Mouse (Mus musculus): ENCODE measurements around the gene Nfatc2. TPM values are rescaled to one million over a fixed set of nuclear protein-coding genes. Genes with fewer than 3 reads are reported as not detected.

Nfatc2 gene
- polyA plus RNA-seq, 1 experiment = 0.07 TPM

DNA sequence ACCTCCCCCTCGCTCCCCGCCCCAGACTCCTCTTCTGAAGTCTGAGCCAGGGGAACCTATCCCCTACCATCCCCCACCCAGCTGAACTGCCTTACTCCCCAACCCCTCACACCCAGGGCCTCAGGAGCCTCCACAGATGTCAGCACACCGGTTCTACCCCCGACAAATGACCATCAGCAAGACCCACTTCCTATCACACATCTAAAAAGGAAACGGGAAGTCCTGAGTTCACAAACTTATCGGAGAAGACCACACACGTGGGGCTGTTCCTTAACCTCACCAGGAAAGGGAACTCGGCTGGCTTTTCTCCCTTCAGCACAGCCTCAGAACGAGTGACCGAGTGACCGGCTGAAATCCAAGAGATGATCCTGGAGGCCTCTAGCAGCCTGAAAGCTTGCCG, 38.3 kb downstream of the Nfatc2 start:
- Histone ChIP-seq H3ac (ENCODE audit: control insufficient read depth, insufficient read length, low read depth) (no peak overlapping the region), H3K27me3 (ENCODE audit: control insufficient read depth, insufficient read depth, insufficient read length) (no peaks in the 10 kb centered on the region), H3K79me2 (ENCODE audit: control insufficient read depth, insufficient read depth) (no peaks in the 10 kb centered on the region), H3K4me3 (ENCODE audit: insufficient read depth, poor library complexity, severe bottlenecking) (no peak overlapping the region), H3K79me3 (ENCODE audit: low read depth) (no peaks in the 10 kb centered on the region), H3K36me3 (ENCODE audit: control insufficient read depth, insufficient read depth) (no peaks in the 10 kb centered on the region)
- TF ChIP-seq CEBPB (IDR thresholded peaks at IDR 0.05; ENCODE audit: low read depth) (no peak), USF1 (IDR thresholded peaks at IDR 0.05; ENCODE audit: low read depth) (no peak), CTCF (IDR thresholded peaks at IDR 0.05; ENCODE audit: control insufficient read depth, insufficient read depth, insufficient read length) (no peak), MYOG (IDR thresholded peaks at IDR 0.05; ENCODE audit: control insufficient read depth, extremely low read depth, insufficient read length) (no peak), FOSL1 (IDR thresholded peaks at IDR 0.05; ENCODE audit: insufficient read depth, low read length, poor library complexity, severe bottlenecking) (no peak), MAX (IDR thresholded peaks at IDR 0.05) (no peak), MYOD1 (IDR thresholded peaks at IDR 0.05; ENCODE audit: control insufficient read depth, insufficient read length, low read depth) (no peak)

DNA sequence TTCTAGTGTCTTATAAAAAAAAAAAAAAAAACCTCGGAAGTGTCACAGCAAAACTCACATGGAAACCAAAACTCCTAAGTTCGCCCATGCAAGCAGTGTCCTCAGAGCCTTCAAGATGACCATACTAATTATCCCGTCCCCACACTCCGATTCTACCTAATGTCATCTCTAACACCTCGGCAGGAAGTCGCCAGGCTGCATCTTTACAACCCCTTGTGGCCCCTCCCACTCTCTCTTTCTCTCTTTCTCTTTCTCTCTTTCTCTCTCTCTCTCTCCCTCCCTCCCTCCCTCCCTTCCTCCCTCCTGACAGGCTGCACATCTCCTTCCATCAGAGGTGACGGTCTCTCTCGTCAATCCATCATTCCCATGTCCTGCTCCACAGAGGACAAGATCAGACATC, 44.4 kb downstream of the Nfatc2 start:
- H3K36me3 ChIP-seq (ENCODE audit: control insufficient read depth, insufficient read depth) = no peaks in the 10 kb centered on the region
- TF ChIP-seq MYOD1 (IDR thresholded peaks at IDR 0.05; ENCODE audit: control insufficient read depth, insufficient read length, low read depth) (no peak), USF1 (IDR thresholded peaks at IDR 0.05; ENCODE audit: low read depth) (no peak), CTCF (IDR thresholded peaks at IDR 0.05; ENCODE audit: control insufficient read depth, insufficient read depth, insufficient read length) (no peak), MYOG (IDR thresholded peaks at IDR 0.05; ENCODE audit: control insufficient read depth, extremely low read depth, insufficient read length) (no peak), CEBPB (IDR thresholded peaks at IDR 0.05; ENCODE audit: low read depth) (no peak), FOSL1 (IDR thresholded peaks at IDR 0.05; ENCODE audit: insufficient read depth, low read length, poor library complexity, severe bottlenecking) (no peak), MAX (IDR thresholded peaks at IDR 0.05) (no peak)
- H3ac ChIP-seq (ENCODE audit: control insufficient read depth, insufficient read length, low read depth) = no peak overlapping the region
- H3K79me2 ChIP-seq (ENCODE audit: control insufficient read depth, insufficient read depth) = no peaks in the 10 kb centered on the region
- no peak overlapping the region for H3K4me3 ChIP-seq (ENCODE audit: insufficient read depth, poor library complexity, severe bottlenecking)
- H3K79me3 ChIP-seq (ENCODE audit: low read depth) = no peaks in the 10 kb centered on the region
- no peaks in the 10 kb centered on the region for H3K27me3 ChIP-seq (ENCODE audit: control insufficient read depth, insufficient read depth, insufficient read length)

DNA sequence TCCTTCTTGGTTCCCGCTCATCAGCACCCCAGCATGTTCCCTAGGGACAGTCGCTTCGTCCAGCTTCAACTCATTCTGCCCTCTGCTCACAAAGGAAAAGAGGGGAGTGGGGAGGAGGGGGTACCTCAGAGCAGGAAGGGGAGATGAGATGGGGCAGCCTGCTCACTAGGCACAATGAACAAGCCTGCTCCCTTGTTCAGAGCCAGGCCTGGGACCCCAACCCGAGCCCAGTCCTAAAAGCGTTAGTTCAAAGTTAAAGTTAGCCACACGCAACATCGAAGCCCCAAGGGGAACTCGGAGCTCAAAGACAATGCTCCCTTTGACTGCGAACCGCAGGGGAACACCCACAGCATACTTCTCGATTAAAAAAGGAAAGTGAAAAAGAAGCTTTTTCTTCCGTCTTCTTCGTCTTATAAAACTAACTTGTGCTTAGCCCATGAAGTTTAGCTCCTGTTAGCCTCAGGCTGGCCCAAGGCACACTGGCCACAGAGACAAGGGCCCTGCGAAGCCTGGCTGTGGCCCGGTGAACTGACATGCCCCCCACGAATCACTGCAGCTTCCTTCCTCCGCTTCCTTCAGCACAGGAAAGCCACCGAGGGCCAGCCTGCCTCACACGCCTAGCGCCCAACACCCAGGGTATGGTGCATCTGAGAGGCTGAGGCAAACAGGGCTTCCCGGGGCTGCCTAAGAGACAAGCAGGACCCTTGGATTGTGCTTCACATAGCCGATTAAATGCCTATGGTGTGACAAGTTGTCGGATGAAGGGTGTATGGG, 45.4 kb downstream of the Nfatc2 start:
- Histone ChIP-seq H3K36me3 (ENCODE audit: control insufficient read depth, insufficient read depth) (no peaks in the 10 kb centered on the region), H3K4me3 (ENCODE audit: insufficient read depth, poor library complexity, severe bottlenecking) (no peak overlapping the region), H3K79me2 (ENCODE audit: control insufficient read depth, insufficient read depth) (no peaks in the 10 kb centered on the region), H3ac (ENCODE audit: control insufficient read depth, insufficient read length, low read depth) (peak overlapping the region; percentile 5), H3K27me3 (ENCODE audit: control insufficient read depth, insufficient read depth, insufficient read length) (no peaks in the 10 kb centered on the region), H3K79me3 (ENCODE audit: low read depth) (no peaks in the 10 kb centered on the region)
- TF ChIP-seq MYOD1 (IDR thresholded peaks at IDR 0.05; ENCODE audit: control insufficient read depth, insufficient read length, low read depth) (no peak), MYOG (IDR thresholded peaks at IDR 0.05; ENCODE audit: control insufficient read depth, extremely low read depth, insufficient read length) (no peak), CEBPB (IDR thresholded peaks at IDR 0.05; ENCODE audit: low read depth) (no peak), CTCF (IDR thresholded peaks at IDR 0.05; ENCODE audit: control insufficient read depth, insufficient read depth, insufficient read length) (no peak), USF1 (IDR thresholded peaks at IDR 0.05; ENCODE audit: low read depth) (no peak), MAX (IDR thresholded peaks at IDR 0.05) (no peak), FOSL1 (IDR thresholded peaks at IDR 0.05; ENCODE audit: insufficient read depth, low read length, poor library complexity, severe bottlenecking) (no peak)

DNA sequence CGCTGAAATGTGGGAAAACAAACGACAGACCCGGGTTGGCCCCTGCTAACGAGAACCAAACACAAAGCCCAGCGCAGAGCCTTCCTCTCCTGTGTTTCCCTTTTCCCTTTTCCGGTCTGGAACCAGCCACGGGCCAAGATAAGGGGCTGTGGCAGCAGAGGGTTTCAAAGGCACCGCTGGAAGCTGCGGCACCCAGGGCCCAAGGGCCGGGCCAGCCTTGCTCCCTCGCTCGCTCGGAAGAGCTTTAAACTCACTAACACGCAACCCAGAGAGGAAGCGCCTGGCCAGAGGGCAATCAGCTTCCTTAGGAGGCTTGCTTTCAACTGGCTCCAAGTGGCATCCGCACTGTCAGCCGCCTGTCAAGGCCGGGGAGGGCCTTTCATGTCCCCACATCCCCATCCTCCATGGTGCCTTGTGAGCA, 47.9 kb downstream of the Nfatc2 start:
- Histone ChIP-seq H3K4me3 (ENCODE audit: insufficient read depth, poor library complexity, severe bottlenecking) (no peak overlapping the region), H3K79me3 (ENCODE audit: low read depth) (no peaks in the 10 kb centered on the region), H3ac (ENCODE audit: control insufficient read depth, insufficient read length, low read depth) (no peak overlapping the region), H3K27me3 (ENCODE audit: control insufficient read depth, insufficient read depth, insufficient read length) (no peaks in the 10 kb centered on the region), H3K36me3 (ENCODE audit: control insufficient read depth, insufficient read depth) (no peaks in the 10 kb centered on the region), H3K79me2 (ENCODE audit: control insufficient read depth, insufficient read depth) (no peaks in the 10 kb centered on the region)
- TF ChIP-seq MYOD1 (IDR thresholded peaks at IDR 0.05; ENCODE audit: control insufficient read depth, insufficient read length, low read depth) = no peak
- no peak for TF ChIP-seq MYOG (IDR thresholded peaks at IDR 0.05; ENCODE audit: control insufficient read depth, extremely low read depth, insufficient read length)
- TF ChIP-seq USF1 (IDR thresholded peaks at IDR 0.05; ENCODE audit: low read depth) = no peak
- TF ChIP-seq CTCF (IDR thresholded peaks at IDR 0.05; ENCODE audit: control insufficient read depth, insufficient read depth, insufficient read length) = no peak
- no peak for TF ChIP-seq CEBPB (IDR thresholded peaks at IDR 0.05; ENCODE audit: low read depth)
- TF ChIP-seq MAX (IDR thresholded peaks at IDR 0.05) = no peak
- no peak for TF ChIP-seq FOSL1 (IDR thresholded peaks at IDR 0.05; ENCODE audit: insufficient read depth, low read length, poor library complexity, severe bottlenecking)

DNA sequence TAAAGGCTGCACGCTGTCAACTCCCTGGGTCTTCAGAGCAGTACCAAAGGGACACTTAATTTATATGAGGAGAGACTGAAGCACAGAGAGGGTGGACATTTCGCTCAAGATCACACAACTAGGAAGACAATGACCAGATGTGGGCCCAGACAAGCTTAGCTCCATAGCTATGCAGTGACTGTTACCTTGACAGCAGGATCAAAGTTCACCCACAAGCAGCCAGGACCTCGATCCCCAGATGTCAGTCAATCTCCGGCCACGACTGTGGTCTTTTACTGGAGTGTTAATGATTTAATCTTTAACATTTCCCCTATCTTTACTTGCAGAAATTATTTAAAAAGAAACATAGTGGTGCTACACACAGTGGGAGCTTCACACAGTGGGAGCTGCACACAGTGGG, 49.1 kb downstream of the Nfatc2 start:
- H3K36me3 ChIP-seq (ENCODE audit: control insufficient read depth, insufficient read depth) = no peaks in the 10 kb centered on the region
- no peaks in the 10 kb centered on the region for H3K79me3 ChIP-seq (ENCODE audit: low read depth)
- TF ChIP-seq FOSL1 (IDR thresholded peaks at IDR 0.05; ENCODE audit: insufficient read depth, low read length, poor library complexity, severe bottlenecking) (no peak), MAX (IDR thresholded peaks at IDR 0.05) (no peak), CEBPB (IDR thresholded peaks at IDR 0.05; ENCODE audit: low read depth) (no peak), MYOD1 (IDR thresholded peaks at IDR 0.05; ENCODE audit: control insufficient read depth, insufficient read length, low read depth) (no peak), MYOG (IDR thresholded peaks at IDR 0.05; ENCODE audit: control insufficient read depth, extremely low read depth, insufficient read length) (no peak), USF1 (IDR thresholded peaks at IDR 0.05; ENCODE audit: low read depth) (no peak), CTCF (IDR thresholded peaks at IDR 0.05; ENCODE audit: control insufficient read depth, insufficient read depth, insufficient read length) (no peak)
- H3ac ChIP-seq (ENCODE audit: control insufficient read depth, insufficient read length, low read depth) = no peak overlapping the region
- H3K27me3 ChIP-seq (ENCODE audit: control insufficient read depth, insufficient read depth, insufficient read length) = no peaks in the 10 kb centered on the region
- no peaks in the 10 kb centered on the region for H3K79me2 ChIP-seq (ENCODE audit: control insufficient read depth, insufficient read depth)
- H3K4me3 ChIP-seq (ENCODE audit: insufficient read depth, poor library complexity, severe bottlenecking) = no peak overlapping the region

Measured in C2C12 (cell line).